Mouse (Mus musculus) monocyte, adult 2 months (primary cell): ENCODE measurements around the gene Alg2.

ENCODE experiments used
- DNase-seq, 2 experiments: peaks; one replicate each; pipeline ENCODE4 v3.0.0; 2022; ENCODE audit warnings: low spot score in 2 of 2, low read depth in 1 of 2

Alg2 gene

DNA sequence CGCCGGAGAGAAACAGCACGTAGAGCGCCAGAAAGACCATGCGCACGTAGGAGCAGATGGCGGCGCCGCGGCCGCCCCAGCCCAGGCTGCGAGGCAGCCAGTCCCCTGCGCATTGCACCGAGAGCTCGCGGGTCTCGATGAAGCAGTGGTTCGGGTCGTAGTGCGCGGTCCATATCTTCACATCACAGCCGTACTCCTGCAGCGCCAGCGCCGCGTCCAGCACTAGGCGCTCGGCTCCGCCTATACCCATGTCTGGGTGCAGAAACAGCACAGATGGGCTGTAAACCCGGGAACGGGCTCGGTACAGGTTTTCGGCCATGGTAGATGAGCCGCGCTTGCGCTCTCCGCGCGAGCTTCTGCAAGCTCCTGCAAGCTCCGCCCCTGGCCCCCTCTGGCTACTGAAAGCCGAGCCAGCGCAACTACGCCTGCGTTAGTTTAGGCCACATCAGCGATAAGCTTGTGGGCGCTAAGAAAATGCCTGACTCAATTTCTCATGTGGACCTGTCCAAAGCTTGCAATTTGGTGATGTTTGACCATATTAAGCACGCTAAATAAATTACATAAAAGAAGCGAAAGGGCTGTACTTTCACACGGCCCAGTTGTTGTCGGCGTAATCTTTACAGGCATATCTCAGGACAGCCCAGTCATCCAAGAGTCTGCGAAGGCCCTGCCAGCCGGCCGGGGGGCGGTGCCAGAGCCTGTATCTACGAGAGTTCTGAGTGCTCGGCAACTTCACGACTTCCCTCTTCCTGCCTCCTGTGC is at the start of gene Alg2, which contains the start of gene Sec61b:
Gene Alg2, minus strand, starts transcription at position 366 of the 762 bp plus-strand sequence.
Gene Sec61b, plus strand, starts transcription at position 691 of the 762 bp plus-strand sequence.
- DNase-seq = peak; percentile 90 to 94

DNA sequence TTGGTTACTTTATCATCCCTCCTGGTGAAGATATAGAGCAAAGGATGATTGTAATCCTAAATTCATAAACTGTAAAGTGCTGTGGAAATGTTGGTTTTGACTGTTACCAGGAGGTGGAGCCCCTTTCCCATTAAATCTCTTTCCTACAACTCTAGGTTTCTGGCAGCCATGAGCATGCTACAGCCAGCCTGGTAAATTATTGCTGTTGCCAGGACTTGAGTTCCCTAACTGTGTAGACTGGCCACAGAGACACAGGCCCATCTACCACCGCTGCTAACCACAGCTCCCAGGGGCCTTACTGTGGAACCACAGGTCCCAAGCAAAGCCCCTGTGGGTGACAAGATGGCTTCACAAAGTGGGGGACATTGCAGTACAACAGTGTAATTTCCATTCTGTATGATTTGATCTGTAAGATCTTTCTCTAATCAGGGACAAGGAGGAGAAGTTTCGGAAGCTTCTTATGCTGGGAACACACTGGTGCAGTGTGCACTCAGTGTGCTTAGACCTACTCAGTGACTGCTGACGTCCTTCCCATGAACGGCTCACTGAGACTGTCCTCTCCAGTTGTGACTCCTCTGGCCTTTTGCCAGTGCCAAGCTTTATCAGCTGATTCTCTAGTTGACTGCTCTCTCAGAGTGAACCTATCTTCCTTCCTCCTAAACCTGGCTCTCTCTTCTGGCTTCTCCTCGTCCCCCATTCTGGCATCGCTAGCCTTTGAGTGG is 47.9 kb upstream of the Alg2 start:
- DNase-seq = no peak

DNA sequence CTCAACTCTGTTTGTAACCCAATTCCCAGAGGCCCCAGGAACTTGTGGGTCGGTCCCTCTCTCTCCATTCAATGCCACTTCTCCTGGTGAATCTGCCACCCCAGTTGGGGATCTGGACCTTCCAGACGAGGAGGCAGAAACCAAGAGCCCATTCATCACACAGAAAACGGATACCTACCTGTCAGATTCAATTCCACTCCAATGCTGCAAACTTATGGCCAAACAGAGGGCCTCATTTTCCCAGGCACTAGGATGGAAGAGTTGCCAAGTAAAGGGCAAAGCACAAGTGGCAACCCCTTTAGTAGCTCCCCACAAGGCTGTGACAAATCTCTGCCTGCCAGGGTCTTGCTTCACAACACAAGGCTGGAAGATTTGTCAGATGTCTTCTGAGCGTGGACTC is 45.9 kb upstream of the Alg2 start:
- DNase-seq = no peak

- no peak for DNase-seq
Measured at GRCm38 (mm10) chr4:47518551-47519181, 44.5 kb upstream of the Alg2 start.

DNA sequence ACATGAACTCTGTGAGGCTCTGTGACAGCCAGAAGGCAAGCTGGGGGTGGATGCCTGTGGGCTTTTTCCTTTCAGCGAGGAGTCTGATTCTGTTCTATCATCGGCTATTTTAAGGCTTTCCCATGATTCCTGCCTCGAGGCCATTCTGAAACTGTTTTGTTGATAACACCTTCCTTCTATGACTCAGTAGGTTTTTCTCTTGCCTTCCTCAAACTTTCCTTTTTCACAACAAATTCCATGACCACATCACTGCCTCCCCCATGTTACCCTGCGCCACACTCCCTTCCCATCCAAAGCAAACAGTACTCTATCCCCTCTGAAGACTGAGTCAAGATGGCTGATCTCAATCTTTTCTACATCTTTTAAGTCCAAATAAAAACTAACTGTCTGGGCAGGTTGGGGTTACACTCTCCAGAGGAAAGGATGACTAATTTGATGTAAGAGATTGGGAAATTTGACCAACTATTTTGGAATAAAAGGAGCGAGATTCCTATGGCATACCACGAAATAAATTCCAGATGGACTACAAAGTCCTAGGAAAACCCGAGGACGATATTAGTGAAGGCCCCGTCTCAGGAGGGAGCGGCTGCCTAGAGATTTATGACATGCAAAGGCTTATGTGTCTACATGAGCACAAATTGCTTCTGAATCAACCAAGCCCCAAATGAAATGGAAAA is 30.8 kb upstream of the Alg2 start:
- DNase-seq = no peak

DNA sequence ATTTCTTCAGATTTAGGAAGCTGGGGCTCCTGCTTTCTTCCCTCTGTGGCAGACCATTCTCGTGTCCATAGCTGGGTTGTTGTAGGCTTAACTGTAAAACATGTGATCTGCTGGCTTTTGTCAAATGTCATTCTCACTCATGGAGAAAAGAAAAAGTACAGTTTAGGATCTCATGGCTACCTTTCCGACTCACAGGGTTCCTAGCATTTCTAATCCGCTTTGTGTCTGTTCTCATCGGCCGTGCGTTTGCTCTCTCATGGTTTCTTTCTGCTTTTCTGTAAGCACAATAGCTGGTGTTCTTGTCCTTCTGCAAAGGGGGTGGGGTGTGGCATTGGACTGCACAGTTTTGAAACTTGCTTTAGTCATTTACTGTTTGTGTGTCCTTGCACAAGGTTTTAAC is 28.9 kb upstream of the Alg2 start:
- DNase-seq = no peak

DNA sequence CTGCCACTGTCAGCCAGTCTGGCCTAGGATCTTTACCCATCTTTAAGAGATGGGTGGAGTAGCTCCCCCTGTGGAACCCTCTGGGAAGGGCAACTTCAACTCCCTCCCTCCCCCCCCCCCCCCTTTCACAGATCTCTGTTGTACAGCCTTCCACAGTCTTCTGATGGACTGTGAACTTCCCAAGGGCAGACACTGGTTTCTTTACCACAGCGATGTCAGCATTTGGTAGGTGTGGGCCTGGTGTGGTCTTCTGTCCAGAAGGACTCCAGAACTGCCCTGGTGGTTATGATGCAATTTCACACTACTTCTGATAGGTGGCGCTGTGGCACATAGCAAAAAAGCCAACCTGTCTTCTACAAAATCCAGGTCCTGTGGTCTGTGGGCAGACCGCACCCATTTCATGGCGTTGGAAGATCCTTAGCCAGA is 28.4 kb upstream of the Alg2 start:
- peak in 1 of 2 experiments; percentile 13 for DNase-seq

GRCm38 (mm10) chr4:47499121-47499545 is 25.0 kb upstream of the Alg2 start:
- DNase-seq = no peak

DNA sequence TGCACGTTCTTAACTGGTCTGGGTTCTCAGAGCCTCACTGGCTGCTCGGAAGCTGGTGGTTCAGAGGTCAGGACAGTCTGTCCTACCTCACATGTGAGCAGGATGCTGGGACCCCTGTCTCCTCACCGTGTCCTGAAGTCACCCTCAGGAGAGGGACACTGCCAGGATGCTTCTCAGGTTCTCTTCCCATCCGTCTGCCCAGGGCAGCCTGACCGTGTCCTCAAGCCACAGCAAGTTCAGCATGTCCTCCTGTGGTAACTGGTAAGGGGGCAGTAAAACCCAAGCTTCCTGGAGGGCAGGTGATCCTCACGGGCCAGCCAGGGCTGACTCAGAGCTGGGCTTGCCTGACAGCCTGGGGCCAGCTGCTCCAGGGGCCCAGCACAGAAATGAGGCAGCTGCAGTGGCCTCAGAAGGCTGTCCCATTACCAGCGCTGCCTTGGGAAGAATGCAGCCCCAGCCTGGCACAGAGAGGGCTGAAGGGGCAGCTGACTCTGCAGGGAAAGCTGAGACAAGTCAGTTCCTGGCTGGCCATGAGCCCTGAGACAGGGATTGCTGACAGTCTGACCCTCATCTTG is 23.8 kb upstream of the Alg2 start:
- DNase-seq = no peak

DNA sequence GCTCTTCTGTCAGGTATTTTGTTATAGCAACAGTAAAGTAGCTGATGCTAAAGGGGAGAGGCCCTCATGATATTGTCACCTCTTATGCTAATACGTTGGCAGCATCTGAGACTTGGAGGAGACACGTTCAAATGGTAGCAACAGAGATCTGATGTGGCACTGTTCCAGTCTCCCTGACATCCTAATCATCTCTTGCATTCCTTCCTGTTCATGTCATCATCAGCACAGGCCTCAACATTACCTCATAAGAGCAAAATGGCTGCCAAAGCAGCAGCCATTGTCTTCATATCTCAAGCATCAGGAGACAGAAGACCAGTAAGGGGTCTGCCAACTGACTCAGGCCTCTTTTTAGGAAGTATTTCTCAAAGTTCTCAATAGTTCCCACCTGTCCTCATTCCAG is 20.6 kb upstream of the Alg2 start:
- DNase-seq = no peak

DNA sequence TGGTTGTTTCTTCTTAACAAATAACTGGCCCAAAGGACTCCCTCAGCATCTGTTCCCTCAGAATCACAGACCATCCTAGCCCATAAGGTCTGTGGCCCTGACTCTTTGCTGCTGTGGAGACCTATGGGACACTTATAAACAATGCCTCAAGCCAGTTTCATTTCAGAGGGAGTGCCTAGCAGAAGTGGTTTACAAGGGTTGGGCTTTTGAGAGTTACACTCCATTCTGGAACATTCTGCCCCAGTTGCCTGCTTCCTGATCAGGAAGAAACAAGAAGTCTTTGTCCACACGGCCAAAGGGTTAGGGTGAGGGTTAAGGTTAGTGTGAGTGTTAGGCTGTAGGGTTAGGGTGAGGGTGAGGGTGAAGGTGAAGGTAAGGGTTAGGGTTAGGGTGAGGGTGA is 20.0 kb upstream of the Alg2 start:
- no peak for DNase-seq

- DNase-seq = no peak
Measured at GRCm38 (mm10) chr4:47493456-47493855, 19.3 kb upstream of the Alg2 start.

GRCm38 (mm10) chr4:47492311-47493086 is 18.4 kb upstream of the Alg2 start:
- no peak for DNase-seq

DNA sequence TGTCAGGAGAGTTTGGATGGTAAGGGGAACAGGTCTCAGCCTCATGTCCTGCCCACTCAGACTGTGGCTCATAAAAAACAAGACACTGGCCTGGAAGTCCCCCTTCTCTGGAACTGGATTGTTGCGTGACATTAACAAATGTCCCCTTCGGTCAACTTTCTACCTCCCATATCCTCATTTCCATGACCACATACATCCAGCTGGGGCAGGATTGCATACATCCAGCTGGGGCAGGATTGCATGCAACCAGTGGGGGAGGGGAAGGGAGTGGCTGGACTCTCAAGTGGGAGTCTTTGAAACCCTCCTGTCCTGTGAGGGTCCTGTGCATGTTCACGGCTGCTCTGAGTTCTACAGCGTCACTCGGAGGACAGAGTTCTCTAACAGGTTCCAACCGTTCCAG is 17.1 kb upstream of the Alg2 start:
- peak in 1 of 2 experiments; percentile 6 for DNase-seq

GRCm38 (mm10) chr4:47480576-47480975 is 6.4 kb upstream of the Alg2 start:
- DNase-seq = no peak

DNA sequence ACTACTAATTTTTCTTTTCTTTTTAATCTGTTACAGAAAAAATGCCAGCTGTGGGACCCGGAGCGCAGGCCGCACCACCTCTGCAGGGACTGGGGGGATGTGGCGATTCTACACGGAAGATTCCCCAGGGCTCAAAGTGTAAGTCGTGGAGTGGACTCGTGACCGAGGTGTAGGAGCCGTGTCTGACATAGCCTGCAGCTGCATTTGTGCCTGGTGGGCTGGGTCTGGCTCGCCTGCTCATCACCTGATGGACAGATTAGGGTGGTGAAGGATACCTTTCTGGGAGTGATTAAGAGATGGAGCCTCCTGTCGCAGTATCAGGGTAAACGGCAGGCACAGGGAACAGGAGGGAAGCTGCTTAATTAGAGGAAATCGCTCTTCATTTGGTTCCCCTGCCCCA is 6.0 kb upstream of the Alg2 start:
- no peak for DNase-seq

DNA sequence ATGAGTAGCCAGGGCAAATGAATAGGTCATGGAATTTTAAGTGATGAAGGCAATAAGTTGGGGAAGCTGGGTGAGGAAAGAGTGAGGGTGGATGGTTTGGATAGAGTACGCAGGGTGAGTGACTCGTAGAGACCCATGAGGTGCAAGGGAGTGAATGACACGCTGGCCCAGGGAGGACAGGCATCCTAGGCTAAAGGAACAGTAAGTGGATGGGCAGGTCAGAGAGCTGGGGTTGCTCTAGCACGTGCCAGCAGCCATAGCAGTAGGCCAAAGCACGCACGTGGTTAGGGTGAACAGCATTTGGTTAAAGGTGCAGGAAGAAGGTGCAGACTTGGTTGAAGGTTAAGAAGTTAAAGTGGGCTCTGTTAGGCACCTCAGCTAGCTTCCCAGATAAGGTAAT is 3.4 kb upstream of the Alg2 start:
- DNase-seq = no peak

GRCm38 (mm10) chr4:47474730-47475643 is 854 bp upstream of the Alg2 start:
- no peak for DNase-seq

DNA sequence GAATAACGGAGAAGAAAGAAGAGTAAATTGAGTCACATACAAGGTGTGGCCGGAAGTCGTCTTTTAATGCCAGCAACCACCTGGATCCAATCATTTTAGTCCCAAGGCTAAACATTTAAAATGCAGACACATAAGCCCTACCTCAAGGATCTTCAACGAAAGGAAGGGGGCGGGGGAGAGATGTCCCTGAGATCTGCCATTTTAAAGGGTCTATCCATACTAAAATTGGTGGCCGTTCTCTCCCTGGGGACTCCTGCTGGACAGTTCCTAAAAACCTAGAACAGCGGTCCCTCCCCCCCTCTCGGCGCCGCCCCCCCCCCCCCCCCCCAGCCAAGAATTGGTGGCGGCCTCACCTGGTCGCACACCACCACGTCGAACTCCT is 556 bp downstream of the Alg2 start:
- DNase-seq = no peak
